Mouse (Mus musculus): ENCODE results near the gene Vrk1.

Vrk1 gene

GRCm38 (mm10) chr12:106010065-106010915 lies at the start of gene Vrk1:
Gene Vrk1 (plus strand): TSS chr12:106010228.
- peak; percentile 98 for DNase-seq (ENCODE audit: low read depth)

GRCm38 (mm10) chr12:105960592-105961330 lies 49.3 kb upstream of the Vrk1 start:
- DNase-seq (ENCODE audit: low read depth): no peak

- no peak for DNase-seq (ENCODE audit: low read depth)
Measured at GRCm38 (mm10) chr12:105961667-105962066, 48.4 kb upstream of the Vrk1 start.

- DNase-seq (ENCODE audit: low read depth): peak; percentile 74
Measured at GRCm38 (mm10) chr12:105962103-105963011, 47.7 kb upstream of the Vrk1 start.

- no peak for DNase-seq (ENCODE audit: low read depth)
Measured at GRCm38 (mm10) chr12:105963012-105963572, 46.9 kb upstream of the Vrk1 start.

GRCm38 (mm10) chr12:105966887-105967637 lies 43.0 kb upstream of the Vrk1 start:
- no peak for DNase-seq (ENCODE audit: low read depth)

- DNase-seq (ENCODE audit: low read depth): no peak
Measured at GRCm38 (mm10) chr12:105967806-105968205, 42.2 kb upstream of the Vrk1 start.

- no peak for DNase-seq (ENCODE audit: low read depth)
Measured at GRCm38 (mm10) chr12:105971182-105971581, 38.8 kb upstream of the Vrk1 start.

- DNase-seq (ENCODE audit: low read depth): no peak
Measured at GRCm38 (mm10) chr12:105972673-105973072, 37.4 kb upstream of the Vrk1 start.

- no peak for DNase-seq (ENCODE audit: low read depth)
Measured at GRCm38 (mm10) chr12:105973691-105974090, 36.3 kb upstream of the Vrk1 start.

- no peak for DNase-seq (ENCODE audit: low read depth)
Measured at GRCm38 (mm10) chr12:105974107-105974506, 35.9 kb upstream of the Vrk1 start.

- peak; percentile 67 for DNase-seq (ENCODE audit: low read depth)
Measured at GRCm38 (mm10) chr12:105981121-105981973, 28.7 kb upstream of the Vrk1 start.

- no peak for DNase-seq (ENCODE audit: low read depth)
Measured at GRCm38 (mm10) chr12:105981974-105982305, 28.1 kb upstream of the Vrk1 start.

- DNase-seq (ENCODE audit: low read depth): no peak
Measured at GRCm38 (mm10) chr12:105982598-105982997, 27.4 kb upstream of the Vrk1 start.

- no peak for DNase-seq (ENCODE audit: low read depth)
Measured at GRCm38 (mm10) chr12:105983499-105983898, 26.5 kb upstream of the Vrk1 start.

- DNase-seq (ENCODE audit: low read depth): no peak
Measured at GRCm38 (mm10) chr12:105988434-105988833, 21.6 kb upstream of the Vrk1 start.

- DNase-seq (ENCODE audit: low read depth): no peak
Measured at GRCm38 (mm10) chr12:105992756-105993155, 17.3 kb upstream of the Vrk1 start.

- no peak for DNase-seq (ENCODE audit: low read depth)
Measured at GRCm38 (mm10) chr12:105993356-105993755, 16.7 kb upstream of the Vrk1 start.

GRCm38 (mm10) chr12:105995940-105996339 lies 14.1 kb upstream of the Vrk1 start:
- no peak for DNase-seq (ENCODE audit: low read depth)
